Mouse (Mus musculus) T-cell, adult 66 days (primary cell): ENCODE results near the gene Acp4. TPM values are rescaled to one million over a fixed set of nuclear protein-coding genes. Genes with fewer than 3 reads are reported as not detected.

Experiments
- total RNA-seq, 2 experiments: library from RNA; stranded (reverse); gene quantifications; 3 replicates in 1 of 2; 4 replicates in 1 of 2; pipeline ENCODE4 v1.2.4; 2023

Gene Acp4
- not detected for total RNA-seq

GRCm38 (mm10) chr7:44257278-44257677 is at the start of gene Acp4:
Acp4 (minus strand) TSS chr7:44257378.

DNA sequence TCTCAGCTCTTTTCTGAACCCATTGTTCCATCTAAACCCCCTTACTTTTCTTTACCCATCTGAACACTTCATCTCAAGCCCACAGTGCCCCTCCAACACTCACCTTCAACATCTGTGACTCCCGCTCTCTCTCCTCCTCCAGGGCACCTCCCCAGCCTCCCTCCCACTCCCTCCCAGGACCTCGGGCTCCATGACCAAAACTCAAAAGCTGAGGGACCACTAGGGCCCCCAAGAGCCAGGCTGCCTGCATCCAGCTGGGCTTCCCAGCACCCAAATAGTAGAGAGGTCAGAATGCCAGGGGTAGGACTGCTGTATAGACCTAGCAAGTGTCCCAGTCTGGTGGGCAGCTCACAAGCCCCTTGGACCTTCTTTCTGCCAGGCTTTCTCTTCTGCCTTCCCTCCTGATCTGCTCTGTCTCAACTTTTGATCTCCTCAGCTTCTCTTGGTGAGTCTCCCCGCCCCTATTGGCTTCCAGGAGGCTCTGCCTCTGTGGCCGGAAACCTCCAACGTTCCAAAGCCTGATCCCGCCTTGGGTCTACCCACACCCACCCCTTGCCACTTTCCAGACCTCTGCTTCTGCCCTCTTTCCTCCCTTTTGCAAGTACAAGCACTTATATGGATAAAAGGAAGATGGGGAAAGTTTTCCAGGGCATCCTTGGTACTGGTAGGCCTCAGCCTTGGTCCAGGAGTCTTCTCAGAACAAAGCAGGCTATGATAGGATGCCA is 49.5 kb upstream of the Acp4 start, which contains the start of gene Clec11a:
Gene Clec11a (minus strand): TSS at position 387 of the 725 bp plus-strand sequence.

GRCm38 (mm10) chr7:44261147-44261546 is 4.0 kb upstream of the Acp4 start, which contains the start of gene Gm15517:
Gm15517 (plus strand) TSS chr7:44261447.

GRCm38 (mm10) chr7:44246055-44246983 is 10.9 kb downstream of the Acp4 start, which contains the start of the genes 1700028J19Rik and 2410002F23Rik:
1700028J19Rik (minus strand) TSS chr7:44246695.
2410002F23Rik (plus strand) TSS chr7:44246722.

DNA sequence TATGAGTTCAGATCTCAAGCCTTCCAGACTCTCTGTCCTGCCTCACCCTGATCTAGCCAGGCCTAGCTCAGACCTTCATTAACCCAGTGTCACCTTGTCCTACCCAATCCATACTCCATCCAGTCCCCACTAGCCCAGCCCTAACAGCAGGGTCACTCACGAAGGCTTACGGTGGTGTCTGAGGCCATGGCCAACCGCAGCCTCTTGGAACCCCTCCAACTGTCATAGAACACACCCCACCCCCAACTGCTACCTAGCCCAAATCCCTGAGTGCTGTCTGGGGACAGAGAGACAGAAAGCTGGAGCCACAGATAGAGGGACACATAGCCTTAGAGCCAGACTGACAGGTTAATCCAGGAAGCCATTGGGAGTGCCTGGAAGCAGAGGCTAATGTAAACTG is 21.3 kb downstream of the Acp4 start, which contains the start of gene Gm36864:
Gene Gm36864 (plus strand): TSS at position 269 of the 400 bp plus-strand sequence.

DNA sequence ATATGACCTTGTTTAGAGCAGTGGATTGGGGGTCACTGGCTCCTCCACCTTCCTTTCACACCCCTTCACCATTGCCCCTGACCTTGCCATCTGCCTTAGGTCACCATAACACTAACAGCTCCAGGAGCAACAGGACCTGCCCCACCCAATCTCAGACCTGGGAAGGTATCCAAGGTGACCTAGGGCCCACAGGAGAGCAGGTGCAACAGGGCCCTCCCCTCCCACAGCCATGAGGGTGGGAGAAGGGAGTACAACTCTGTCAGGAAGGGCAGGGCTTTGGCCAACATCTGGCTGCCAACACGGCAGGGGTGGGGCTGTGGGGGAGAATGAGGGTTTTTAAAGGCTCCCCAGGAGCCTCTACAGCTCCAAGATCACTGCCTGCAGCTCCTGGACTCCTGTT is 32.1 kb downstream of the Acp4 start, which contains the start of gene Klk1:
Gene Klk1 (plus strand): TSS at position 285 of the 400 bp plus-strand sequence.

GRCm38 (mm10) chr7:44215645-44216044 is 41.5 kb downstream of the Acp4 start, which contains the start of gene Klk1b5:
Klk1b5 (plus strand) TSS chr7:44215945.

DNA sequence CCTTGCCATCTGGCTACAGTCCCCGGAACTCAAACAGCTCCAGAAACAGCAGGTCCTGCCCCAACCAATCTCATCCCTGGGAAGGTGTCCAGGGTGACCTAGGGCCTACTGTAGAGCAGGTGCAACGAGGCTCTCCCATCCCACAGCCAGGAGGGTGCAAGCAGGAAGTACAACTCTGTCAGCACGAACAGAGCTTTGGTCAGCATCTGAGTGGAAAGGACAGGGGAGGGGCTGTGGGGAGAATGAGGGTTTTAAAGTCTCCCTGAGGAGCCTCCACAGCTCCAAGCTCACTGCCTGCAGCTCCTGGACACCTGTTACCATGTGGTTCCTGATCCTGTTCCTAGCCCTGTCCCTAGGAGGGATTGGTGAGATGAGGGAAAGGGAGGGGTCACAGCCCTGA is 50.0 kb downstream of the Acp4 start, which contains the start of gene Klk1b4:
Gene Klk1b4 (plus strand): TSS at position 301 of the 400 bp plus-strand sequence.

Other genes with a start within 250 kb of the Acp4 start
- gene Klk1b26, start 245.2 kb downstream of the Acp4 start, total RNA-seq = not detected
- gene Klk1b27, start 205.1 kb downstream of the Acp4 start, total RNA-seq = 1 to 10 TPM in 1 of 2 experiments, not detected in 1; 1.1 TPM
- gene Klk1b21, start 155.1 kb downstream of the Acp4 start, total RNA-seq = not detected
- gene Klk1b22, start 144.7 kb downstream of the Acp4 start, total RNA-seq = not detected
- gene Klk1b16, start 120.6 kb downstream of the Acp4 start, total RNA-seq = not detected
- gene Klk1b24, start 69.1 kb downstream of the Acp4 start, total RNA-seq = not detected
- gene Klk1b3, start 59.2 kb downstream of the Acp4 start, total RNA-seq = not detected
- gene Klk1b4, start 49.9 kb downstream of the Acp4 start, total RNA-seq = not detected
- not detected for gene Klk1b5, start 41.4 kb downstream of the Acp4 start, total RNA-seq
- gene Klk1, start 32.0 kb downstream of the Acp4 start, total RNA-seq = 1 to 10 TPM; 1.2 to 1.8 TPM
- gene Gm36864, start 21.2 kb downstream of the Acp4 start, total RNA-seq = not detected
- 1 to 10 TPM; 2.2 to 2.5 TPM for gene 1700028J19Rik, start 10.7 kb downstream of the Acp4 start, total RNA-seq
- 100 to 1,000 TPM; 161 to 167 TPM for gene 2410002F23Rik, start 10.7 kb downstream of the Acp4 start, total RNA-seq
- gene Gm15517, start 4.1 kb upstream of the Acp4 start, total RNA-seq = not detected
- gene Clec11a, start 49.5 kb upstream of the Acp4 start, total RNA-seq = 1 to 10 TPM in 1 of 2 experiments, under 1 TPM in 1; 0.98 to 1.1 TPM
- under 1 TPM; 0.21 to 0.82 TPM for gene Shank1, start 52.9 kb upstream of the Acp4 start, total RNA-seq
- gene Syt3, start 126.7 kb upstream of the Acp4 start, total RNA-seq = under 1 TPM in 1 of 2 experiments, not detected in 1; 0.87 TPM
- not detected for gene 1700008O03Rik, start 128.4 kb upstream of the Acp4 start, total RNA-seq
- not detected for gene Lrrc4b, start 171.6 kb upstream of the Acp4 start, total RNA-seq
- not detected for gene Aspdh, start 208.0 kb upstream of the Acp4 start, total RNA-seq
- gene Josd2, start 210.6 kb upstream of the Acp4 start, total RNA-seq = 10 to 100 TPM; 46.2 to 57.4 TPM
- gene Emc10, start 239.2 kb upstream of the Acp4 start, total RNA-seq = 10 to 100 TPM; 89.9 to 94.2 TPM
- 1 to 10 TPM; 5.4 to 6.4 TPM for gene Fam71e1, start 239.2 kb upstream of the Acp4 start, total RNA-seq